Mouse (Mus musculus) layer of hippocampus, adult 6 months (tissue): ENCODE data around the gene Zfp119b. TPM values are rescaled to one million over a fixed set of nuclear protein-coding genes. Genes with fewer than 3 reads are reported as not detected.

Experiments
- long read RNA-seq, 2 experiments: library from polyadenylated mRNA; unstranded; transcript quantifications; one replicate each; pipeline ENCODE4 v2.0.0; 2019 to 2020
- polyA plus RNA-seq: library from polyadenylated mRNA; unstranded; fragments of <200 nt; fragmentation: Nextera tagmentation; gene quantifications from 2 replicates; pipeline ENCODE4 v1.2.3, GENCODE M21; 2021

The Zfp119b gene
- 3.2 and 3.8 TPM in 2 replicates for polyA plus RNA-seq
- long read RNA-seq, experiment 1, transcript Zfp119b-201 (4 exons, 1,889 nt) = major isoform, 10 of 11 reads
- long read RNA-seq, experiment 1, partial matches to known transcripts = 0 of 11 reads
- long read RNA-seq, experiment 1, other reads (novel, unspliced or antisense) = 1 of 11 reads
- long read RNA-seq, experiment 2, transcript Zfp119b-201 (4 exons, 1,889 nt) = major isoform, 11 of 12 reads
- long read RNA-seq, experiment 2, partial matches to known transcripts = 0 of 12 reads
- long read RNA-seq, experiment 2, other reads (novel, unspliced or antisense) = 1 of 12 reads

GRCm38 (mm10) chr17:55949400-55949799, at the start of gene Zfp119b:
Gene Zfp119b (minus strand): TSS chr17:55949500.

DNA sequence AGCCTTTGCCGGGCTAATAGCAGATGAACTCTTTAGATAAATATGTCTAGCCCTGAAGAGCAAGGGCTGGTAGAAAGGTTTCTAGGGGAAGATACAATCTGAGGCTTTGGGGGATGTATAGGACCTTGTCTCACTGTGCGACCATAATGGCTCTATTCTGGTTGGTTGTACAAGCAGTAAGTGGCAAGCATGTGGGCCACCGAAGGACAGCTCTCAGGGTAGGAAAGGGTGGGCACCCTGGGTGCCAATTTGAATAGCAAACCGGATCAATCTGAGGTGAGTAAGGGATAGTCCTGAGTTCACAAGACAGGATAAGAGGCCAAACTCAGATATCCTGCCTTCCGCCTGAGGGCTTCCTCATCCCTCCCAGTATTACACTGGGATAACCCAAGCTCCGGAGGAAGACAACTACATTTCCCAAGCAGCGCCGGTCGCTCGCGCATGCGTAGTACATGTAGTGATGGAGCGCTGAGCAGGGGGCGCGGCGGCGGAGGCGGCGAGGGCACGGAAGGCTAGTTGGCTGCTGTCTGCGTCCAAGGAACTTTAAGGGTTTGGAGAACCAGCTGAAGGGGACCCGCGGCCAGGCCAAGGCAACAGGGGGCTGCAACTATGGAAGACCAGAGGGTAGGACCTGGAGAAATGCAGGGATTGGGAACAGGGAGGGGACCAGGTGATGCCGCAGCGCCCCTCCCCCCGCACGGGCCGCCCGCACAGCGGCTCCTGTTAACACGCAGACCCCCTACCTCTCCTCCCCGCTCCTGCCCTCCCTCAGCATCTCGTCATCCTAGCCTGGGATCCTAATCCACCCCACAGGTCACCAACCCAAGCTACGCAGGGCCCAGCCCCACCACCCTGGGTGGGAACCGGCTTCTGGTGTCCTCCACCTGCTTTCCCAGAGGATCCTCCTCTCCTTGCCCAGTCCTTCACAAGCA, 37.0 kb upstream of the Zfp119b start, which contains the start of gene Fsd1:
Gene Fsd1, plus strand, starts transcription at position 480 of the 932 bp plus-strand sequence.

DNA sequence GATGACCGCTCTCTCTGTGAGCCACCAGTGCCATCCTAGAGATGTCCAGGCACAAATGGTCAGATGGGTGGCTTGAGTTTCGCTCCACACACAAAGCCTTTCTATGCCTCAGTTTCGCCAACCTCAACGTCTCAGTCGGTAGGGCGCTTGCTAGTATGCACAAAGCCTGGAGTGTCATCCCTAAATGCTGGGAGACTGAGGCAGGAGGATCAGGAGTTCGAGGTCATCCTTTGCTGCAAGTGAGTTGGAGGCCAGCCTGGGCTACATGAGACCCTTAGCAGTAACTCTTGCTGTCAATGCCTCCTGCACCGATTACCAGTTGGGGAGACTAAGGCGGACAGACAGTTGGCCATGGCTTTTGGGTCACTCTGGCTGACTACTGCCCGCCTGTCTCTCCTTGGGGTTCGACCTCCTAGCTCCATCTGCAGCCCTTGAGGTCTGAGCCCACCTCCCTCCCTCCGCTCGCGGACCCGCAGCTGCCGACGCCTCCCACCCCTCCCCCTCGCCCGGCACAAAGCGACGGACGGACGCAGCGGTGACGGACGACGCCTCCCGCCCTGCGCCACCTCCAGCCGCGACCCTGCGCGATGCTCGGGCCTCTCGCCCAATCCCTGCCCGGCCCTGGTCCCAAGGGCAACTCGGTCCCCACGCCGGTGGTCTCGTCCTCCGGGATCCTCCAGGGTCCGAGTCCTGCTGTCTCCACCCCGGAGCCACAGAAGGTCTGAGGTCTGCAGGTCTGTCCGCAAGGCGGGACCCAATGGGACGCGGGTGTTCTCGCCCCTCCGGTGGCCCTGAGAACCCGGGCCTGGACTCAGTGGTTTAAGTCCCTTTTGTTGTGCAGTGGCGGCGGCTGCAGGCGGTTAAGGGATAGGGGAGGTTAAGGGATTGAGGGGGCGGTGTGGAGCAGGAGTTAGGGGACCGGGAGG, 20.9 kb upstream of the Zfp119b start, which contains the start of gene Shd:
Gene Shd, plus strand, starts transcription at position 502 of the 926 bp plus-strand sequence.

GRCm38 (mm10) chr17:55958918-55959728, 9.8 kb upstream of the Zfp119b start, which contains the start of gene Yju2:
Gene Yju2 (plus strand): TSS chr17:55959099.

DNA sequence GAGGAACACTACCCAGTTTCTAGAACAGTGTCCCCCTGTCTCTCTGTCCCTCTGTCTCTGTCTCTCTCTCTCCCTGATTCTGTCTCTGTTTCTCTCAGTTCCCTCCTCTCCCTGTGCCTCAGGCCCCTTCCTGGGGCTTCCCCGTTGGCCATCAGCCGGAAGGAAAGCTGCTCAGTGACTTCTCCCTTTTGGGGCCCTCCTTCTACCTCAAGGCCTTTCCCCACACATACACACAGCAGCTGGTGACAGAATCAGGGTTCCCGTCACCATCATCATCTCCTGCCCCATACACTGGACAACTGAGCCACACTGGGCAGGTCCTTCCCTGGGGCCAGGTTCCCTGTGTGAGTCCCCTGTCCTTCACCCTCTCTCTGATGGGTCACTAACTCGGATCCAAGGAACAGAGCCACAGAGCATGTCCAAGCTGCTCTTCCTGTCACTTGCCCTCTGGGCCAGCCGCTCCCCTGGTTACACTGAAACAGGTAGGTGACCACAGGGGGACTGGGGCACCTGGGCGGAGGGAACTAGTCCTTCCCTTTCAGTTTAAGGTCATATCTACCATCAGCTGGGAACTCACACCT, 3.2 kb upstream of the Zfp119b start, which contains the start of gene Ebi3:
Gene Ebi3, plus strand, starts transcription at position 194 of the 581 bp plus-strand sequence.

Other genes starting within 250 kb of the Zfp119b start
- gene Pot1b, start 236.9 kb downstream of the Zfp119b start, polyA plus RNA-seq = 1.2 and 1.5 TPM in 2 replicates
- gene Adgre4, start 199.5 kb downstream of the Zfp119b start, polyA plus RNA-seq = not detected in 2 replicates
- 3.7 and 5.9 TPM in 2 replicates for gene Zfp119a, start 70.6 kb downstream of the Zfp119b start, polyA plus RNA-seq
- gene Zfp959, start 57.4 kb downstream of the Zfp119b start, polyA plus RNA-seq = 6.0 TPM in 2 replicates
- gene Ebi3, start 3.1 kb upstream of the Zfp119b start, polyA plus RNA-seq = 1.6 and 1.9 TPM in 2 replicates
- 11.1 and 11.5 TPM in 2 replicates for gene Yju2, start 9.6 kb upstream of the Zfp119b start, polyA plus RNA-seq
- 22.8 and 32.3 TPM in 2 replicates for gene Shd, start 21.0 kb upstream of the Zfp119b start, polyA plus RNA-seq
- 84.6 and 97.2 TPM in 2 replicates for gene Fsd1, start 37.0 kb upstream of the Zfp119b start, polyA plus RNA-seq
- gene Stap2, start 56.1 kb upstream of the Zfp119b start, polyA plus RNA-seq = 0.28 and 0.35 TPM in 2 replicates
- gene Mpnd, start 56.2 kb upstream of the Zfp119b start, polyA plus RNA-seq = 13.4 and 19.2 TPM in 2 replicates
- 37.8 and 39.8 TPM in 2 replicates for gene Sh3gl1, start 87.1 kb upstream of the Zfp119b start, polyA plus RNA-seq
- gene Chaf1a, start 90.9 kb upstream of the Zfp119b start, polyA plus RNA-seq = 0.68 and 0.92 TPM in 2 replicates
- 84.0 and 89.6 TPM in 2 replicates for gene Ubxn6, start 125.5 kb upstream of the Zfp119b start, polyA plus RNA-seq
- gene Hdgfl2, start 130.1 kb upstream of the Zfp119b start, polyA plus RNA-seq = 73.1 and 79.1 TPM in 2 replicates
- gene Plin4, start 160.3 kb upstream of the Zfp119b start, polyA plus RNA-seq = 0.13 and 0.18 TPM in 2 replicates
- gene Plin5, start 168.1 kb upstream of the Zfp119b start, polyA plus RNA-seq = 2.0 and 2.2 TPM in 2 replicates
- gene Lrg1, start 172.5 kb upstream of the Zfp119b start, polyA plus RNA-seq = 1.5 and 1.8 TPM in 2 replicates
- gene Sema6b, start 190.8 kb upstream of the Zfp119b start, polyA plus RNA-seq = 3.9 and 4.9 TPM in 2 replicates
- 7.2 and 9.1 TPM in 2 replicates for gene Tnfaip8l1, start 213.0 kb upstream of the Zfp119b start, polyA plus RNA-seq
- gene Mydgf, start 234.4 kb upstream of the Zfp119b start, polyA plus RNA-seq = 83.8 and 89.4 TPM in 2 replicates